Mouse (Mus musculus) intestine, postnatal 0 days (tissue): ENCODE results near the gene Lypd4. TPM values are rescaled to one million over a fixed set of nuclear protein-coding genes. Genes with fewer than 3 reads are reported as not detected.
A peak's percentile ranks its signal among the peaks of the same experiment; 100 is the strongest.

ENCODE experiments used
- ATAC-seq: fragments of 200-750 bp; cut with Nextera tagmentation; 2 replicates; pipeline ENCODE4 v1.8.0; 2017; ENCODE audit warnings: mild to moderate bottlenecking, moderate TSS enrichment, moderate library complexity
- H3K27ac ChIP-seq: fragments of 300-500 bp; sonication (generic); 2 replicates; pipeline ENCODE4 v1.5.1; 2014; ENCODE audit warnings: mild to moderate bottlenecking, low read depth, low read length, moderate library complexity
- H3K27me3 ChIP-seq: fragments of 300-500 bp; sonication (generic); replicated peaks from 2 replicates; pipeline ENCODE4 v1.6.1; 2014; ENCODE audit warnings: low read length, mixed read lengths; ENCODE audit not compliant: control insufficient read depth, insufficient read depth
- H3K36me3 ChIP-seq: fragments of 300-500 bp; sonication (generic); 2 replicates; pipeline ENCODE4 v1.6.1; 2014; ENCODE audit warnings: mild to moderate bottlenecking, moderate library complexity; ENCODE audit not compliant: control insufficient read depth, insufficient read depth
- H3K4me1 ChIP-seq: fragments of 300-500 bp; sonication (generic); replicated peaks from 2 replicates; pipeline ENCODE4 v1.6.1; 2014; ENCODE audit warnings: antibody characterized with exemption, low read length, mixed read lengths; ENCODE audit not compliant: control insufficient read depth, insufficient read depth
- H3K4me2 ChIP-seq: fragments of 300-500 bp; sonication (generic); replicated peaks from 2 replicates; pipeline ENCODE4 v1.6.1; 2014; ENCODE audit warnings: low read depth, mild to moderate bottlenecking, moderate library complexity
- H3K4me3 ChIP-seq: fragments of 300-500 bp; sonication (generic); 2 replicates; pipeline ENCODE4 v1.5.1; 2014; ENCODE audit warnings: low read depth, low read length
- H3K9ac ChIP-seq: fragments of 300-500 bp; sonication (generic); 2 replicates; pipeline ENCODE4 v1.6.1; 2014; ENCODE audit warnings: mild to moderate bottlenecking, low read depth, low read length
- H3K9me3 ChIP-seq: fragments of 300-500 bp; sonication (generic); 2 replicates; pipeline ENCODE4 v1.6.1; 2016; ENCODE audit warnings: mixed run types; ENCODE audit not compliant: control insufficient read depth
- CTCF ChIP-seq: sonication (generic); IDR thresholded peaks from 2 replicates; pipeline ENCODE4 v1.5.1; 2016; ENCODE audit warnings: low read depth, mild to moderate bottlenecking, control low read depth, antibody characterized with exemption, moderate library complexity
- WGBS: fragments of 180-500 bp; shearing (Covaris S2); extraction: QIAGEN DNeasy Blood & Tissue Kit; methylation state at CpG from one replicate; pipeline ENCODE4 v1.1.7; 2014; 5-methylcytosine and 5-hydroxymethylcytosine counted together
- polyA plus RNA-seq: library from polyadenylated mRNA; unstranded; fragments of >200 nt; fragmentation: Nextera tagmentation; extraction: Ambion mirVana; gene quantifications from 2 replicates; pipeline ENCODE4 v1.2.1, GENCODE M21; 2015

The Lypd4 gene
- polyA plus RNA-seq, 1 experiment from 2014 or later = not detected

DNA sequence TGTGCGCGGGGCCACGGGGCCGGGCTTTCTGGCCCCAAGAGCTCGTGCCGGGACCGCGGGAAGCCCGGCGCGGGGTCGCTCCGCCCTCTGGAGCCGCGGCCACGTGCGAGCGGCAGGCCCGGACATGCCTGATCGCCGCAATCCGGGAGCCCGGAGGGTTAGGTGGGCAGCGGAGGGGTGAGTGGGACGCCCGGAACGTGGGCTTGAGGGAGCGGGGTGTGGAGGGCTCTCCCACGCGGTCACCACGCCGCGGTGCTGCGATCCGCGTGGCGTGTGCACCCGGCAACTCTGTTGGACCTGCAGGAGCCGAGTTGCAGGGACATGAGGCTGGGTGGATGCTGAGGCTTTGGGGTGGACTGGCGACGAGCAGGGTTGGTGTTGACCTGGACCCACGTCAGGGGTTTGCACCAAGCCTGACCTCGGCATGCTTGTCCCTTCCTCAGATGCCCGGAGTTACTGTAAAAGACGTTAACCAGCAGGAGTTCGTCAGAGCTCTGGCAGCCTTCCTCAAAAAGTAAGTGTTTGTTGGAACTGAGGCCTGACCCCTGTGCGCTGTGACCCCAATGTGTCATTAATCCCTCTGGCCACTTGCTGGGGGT, 15.1 kb upstream of the Lypd4 start:
- no peak for ATAC-seq
- H3K4me2 ChIP-seq = peak overlapping the region; percentile 78
- H3K27me3 ChIP-seq = no peaks in the 10 kb centered on the region
- under 1% methylated on average over 47 of the region's 47 CpGs for WGBS
- H3K27ac ChIP-seq = peak overlapping the region; percentile 87
- H3K4me1 ChIP-seq = 0 out of 2 replicates have a peak, but pooled peaks cover 6% of the 10 kb centered on the region
- H3K9ac ChIP-seq = peak overlapping the region; percentile 100
- peak overlapping the region; percentile 98 for H3K4me3 ChIP-seq
- H3K9me3 ChIP-seq = no peaks in the 10 kb centered on the region
- 0 out of 2 replicates have a peak, but pooled peaks have one; percentile 10 for TF ChIP-seq CTCF
- peaks cover 41% of the 10 kb centered on the region for H3K36me3 ChIP-seq

DNA sequence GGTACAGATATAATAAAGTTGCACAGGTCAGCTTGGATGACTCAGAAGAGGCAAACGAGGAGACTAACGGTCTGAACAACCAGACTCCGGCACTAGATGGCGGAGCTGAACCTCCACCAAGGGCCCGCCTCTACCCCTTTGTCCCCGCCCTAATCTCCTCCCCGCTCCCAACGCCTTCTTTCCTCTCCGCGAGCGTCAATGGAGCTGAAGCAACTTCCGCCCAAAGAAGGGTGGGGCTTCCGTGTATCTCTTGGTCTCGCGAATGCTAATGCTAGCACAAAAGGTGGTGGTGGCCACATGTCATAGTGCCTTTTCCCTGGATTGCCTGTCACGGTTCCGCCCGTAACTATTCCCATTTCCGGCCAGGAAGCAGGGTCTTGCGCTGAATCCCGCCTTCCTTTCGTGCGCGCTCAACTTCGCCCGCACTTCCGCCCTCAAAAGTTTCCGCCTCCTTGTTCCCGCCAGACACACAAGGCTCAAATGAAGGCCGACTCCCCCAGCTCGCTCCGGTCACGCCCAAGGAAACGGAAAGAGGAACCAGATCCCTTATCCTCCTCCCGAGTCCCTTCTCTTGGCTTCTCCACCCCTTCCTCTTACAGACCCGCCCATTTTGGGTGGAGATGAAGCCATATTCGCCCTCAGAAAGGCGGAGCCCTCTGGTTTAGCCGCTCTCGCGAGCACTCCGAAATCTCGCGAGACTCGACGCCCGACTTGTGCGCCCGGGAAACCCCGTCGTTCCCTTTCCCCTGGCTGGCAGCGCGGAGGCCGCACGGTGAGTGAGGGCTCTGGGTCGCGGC, 14.4 kb upstream of the Lypd4 start, which contains the start of gene Rps19:
TSS of gene Rps19 (plus strand) at position 476 of the 797 bp plus-strand sequence.
- H3K9ac ChIP-seq = peak within 1 kb of the TSS; percentile 100
- under 1% methylated on average over 57 of the region's 57 CpGs for WGBS
- peak within 1 kb of the TSS; percentile 87 for H3K27ac ChIP-seq
- H3K4me3 ChIP-seq = peak within 1 kb of the TSS; percentile 98
- no peaks in the 10 kb centered on the region for H3K9me3 ChIP-seq
- TF ChIP-seq CTCF = peak; percentile 78
- H3K36me3 ChIP-seq = peaks cover 34% of the 10 kb centered on the region
- H3K27me3 ChIP-seq = no peaks in the 10 kb centered on the region
- ATAC-seq = peak; percentile 98
- peak within 1 kb of the TSS; percentile 78 for H3K4me2 ChIP-seq
- H3K4me1 ChIP-seq = 0 out of 2 replicates have a peak, but pooled peaks cover 6% of the 10 kb centered on the region

DNA sequence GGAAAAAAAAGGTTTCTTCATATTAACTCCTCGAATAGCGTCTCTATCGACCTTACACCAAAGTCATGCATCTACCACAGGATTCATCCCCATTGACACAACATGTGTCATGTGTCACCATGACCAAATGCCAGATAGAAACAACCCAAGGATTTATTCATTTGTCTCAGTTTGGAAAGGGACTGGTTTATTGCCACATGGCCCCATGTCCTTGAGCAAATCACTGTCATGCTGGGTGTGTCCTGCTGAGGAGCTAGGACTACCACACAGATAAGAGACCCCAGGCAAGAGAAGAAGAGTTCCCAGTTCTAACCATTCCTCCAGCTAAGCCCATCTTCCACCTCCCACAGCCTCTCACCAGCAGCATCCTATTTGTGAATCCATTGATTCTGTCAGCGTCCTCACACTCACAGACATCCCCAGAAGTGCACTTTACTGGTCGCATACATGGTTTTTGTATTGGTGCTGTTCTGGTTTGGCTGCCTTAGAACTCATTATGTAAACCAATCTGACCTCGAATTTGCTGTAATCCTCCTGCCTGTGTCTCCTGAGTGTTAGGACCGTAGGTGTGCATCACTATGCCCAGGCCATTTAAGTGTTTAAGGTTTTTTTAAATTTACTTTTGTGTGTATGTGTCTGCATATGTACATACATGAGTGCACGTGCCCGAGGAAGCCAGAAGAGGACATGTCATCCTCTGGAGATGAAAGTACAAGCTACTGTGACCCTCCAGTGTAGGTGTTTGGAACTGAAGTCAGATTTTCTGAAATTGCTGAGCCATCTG, 12.9 kb upstream of the Lypd4 start:
- TF ChIP-seq CTCF = no peak

DNA sequence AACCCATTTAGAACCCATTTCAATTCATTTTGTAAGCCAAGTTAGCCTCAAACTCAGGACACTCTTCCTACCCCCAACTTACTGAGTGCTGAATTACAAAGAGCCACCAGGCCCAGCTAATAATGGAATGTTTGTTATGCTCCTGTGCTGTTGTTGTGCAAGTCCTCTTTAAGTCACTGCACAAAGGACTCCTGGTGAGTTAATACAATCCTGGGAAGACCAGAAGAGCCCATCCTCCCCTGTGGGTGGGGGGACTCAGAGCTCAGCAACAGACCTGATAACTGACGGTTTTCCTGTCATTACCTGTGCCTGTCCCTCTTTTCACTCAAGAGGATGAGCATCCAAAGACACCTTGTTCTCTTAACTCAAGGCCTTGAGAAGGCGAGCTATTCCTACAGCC, 9.9 kb upstream of the Lypd4 start:
- no peak for ATAC-seq
- H3K9ac ChIP-seq = no peak overlapping the region
- 43% methylated on average over 2 of the region's 2 CpGs for WGBS

More for the DNA sequence above, 12.9 kb upstream of the Lypd4 start:
- Histone ChIP-seq H3K27ac (no peak overlapping the region), H3K9me3 (no peaks in the 10 kb centered on the region), H3K4me1 (0 out of 2 replicates have a peak, but pooled peaks cover 6% of the 10 kb centered on the region), H3K36me3 (peaks cover 20% of the 10 kb centered on the region), H3K27me3 (no peaks in the 10 kb centered on the region), H3K4me3 (no peak overlapping the region), H3K9ac (no peak overlapping the region), H3K4me2 (no peak overlapping the region)
- WGBS = 90% methylated on average over 9 of the region's 9 CpGs
- no peak for ATAC-seq

DNA sequence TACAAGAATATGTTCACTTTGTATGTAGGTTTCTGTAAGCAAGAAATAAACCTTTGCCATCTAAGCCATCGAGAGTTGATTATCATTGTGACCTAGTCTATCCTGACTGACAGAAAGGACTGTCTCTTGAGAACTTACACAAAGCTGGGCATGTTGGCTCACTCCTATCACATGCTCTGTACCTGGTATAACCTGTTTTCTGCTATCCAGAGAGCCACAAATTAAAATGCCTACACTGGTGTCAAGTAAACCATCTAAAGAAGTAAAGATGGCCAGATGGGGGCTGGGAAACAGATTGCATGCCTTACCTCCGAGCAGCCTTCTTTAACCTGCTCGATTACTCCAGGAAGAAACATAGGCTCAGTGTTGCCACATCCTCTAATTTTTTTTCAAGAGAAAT, 7.8 kb upstream of the Lypd4 start:
- no peak overlapping the region for H3K4me3 ChIP-seq
- H3K27me3 ChIP-seq = no peaks in the 10 kb centered on the region
- no peak overlapping the region for H3K4me2 ChIP-seq
- no peak overlapping the region for H3K9ac ChIP-seq
- TF ChIP-seq CTCF = no peak
- no peaks in the 10 kb centered on the region for H3K9me3 ChIP-seq
- H3K36me3 ChIP-seq = no peaks in the 10 kb centered on the region
- H3K4me1 ChIP-seq = no peaks in the 10 kb centered on the region
- 66% methylated on average over 3 of the region's 3 CpGs for WGBS
- no peak for ATAC-seq
- H3K27ac ChIP-seq = no peak overlapping the region

More for the DNA sequence above, 9.9 kb upstream of the Lypd4 start:
- Histone ChIP-seq H3K4me2 (no peak overlapping the region), H3K4me1 (no peaks in the 10 kb centered on the region), H3K4me3 (no peak overlapping the region), H3K27ac (no peak overlapping the region), H3K9me3 (no peaks in the 10 kb centered on the region), H3K36me3 (no peaks in the 10 kb centered on the region), H3K27me3 (no peaks in the 10 kb centered on the region)
- TF ChIP-seq CTCF = no peak

DNA sequence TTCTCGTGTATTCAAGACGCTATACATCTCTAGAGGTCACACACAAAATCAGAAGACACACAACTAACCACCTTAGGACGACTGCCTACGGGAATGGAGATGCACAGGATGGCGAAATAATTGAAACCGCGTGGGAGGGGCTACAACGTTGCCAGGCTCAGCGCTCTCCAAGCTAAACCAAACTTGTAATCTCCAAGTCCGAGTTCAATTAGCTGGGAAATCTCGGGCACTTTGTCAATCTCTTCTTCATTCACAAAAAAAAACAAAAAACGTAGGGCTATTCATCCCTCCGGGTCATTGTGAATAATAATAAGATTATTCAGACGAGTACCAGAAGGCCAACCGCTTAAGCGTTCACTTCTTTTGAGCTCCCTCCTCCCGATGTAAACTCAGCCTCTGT, 661 bp downstream of the Lypd4 start:
- WGBS = 62% methylated on average over 17 of the region's 17 CpGs
- no peak overlapping the region for H3K4me2 ChIP-seq
- H3K27me3 ChIP-seq = 0 out of 2 replicates have a peak, but pooled peaks cover 4% of the 10 kb centered on the region
- no peak for ATAC-seq
- no peak overlapping the region for H3K9ac ChIP-seq
- no peaks in the 10 kb centered on the region for H3K36me3 ChIP-seq
- H3K4me1 ChIP-seq = no peaks in the 10 kb centered on the region
- no peak for TF ChIP-seq CTCF
- no peak overlapping the region for H3K27ac ChIP-seq
- H3K4me3 ChIP-seq = no peak overlapping the region
- H3K9me3 ChIP-seq = no peaks in the 10 kb centered on the region
